Mouse (Mus musculus) liver, embryonic 13.5 days (tissue): ENCODE measurements around the gene Mgmt. TPM values are rescaled to one million over a fixed set of nuclear protein-coding genes. Genes with fewer than 3 reads are reported as not detected.

Experiments used
- ATAC-seq: fragments of 200-750 bp; cut with Nextera tagmentation; 2 replicates; pipeline ENCODE4 v1.8.0; 2017; ENCODE audit warnings: low read depth, mild to moderate bottlenecking, moderate number of reproducible peaks, moderate library complexity
- DNase-seq: peaks from one replicate; pipeline ENCODE4 v3.0.0; 2022
- H3K27ac ChIP-seq: fragments of 300-500 bp; sonication (generic); 2 replicates; pipeline ENCODE4 v1.5.1; 2015; ENCODE audit warnings: moderate library complexity, mild to moderate bottlenecking, inconsistent platforms
- H3K27me3 ChIP-seq: fragments of 300-500 bp; sonication (generic); 2 replicates; pipeline ENCODE4 v1.6.1; 2015; ENCODE audit warnings: mild to moderate bottlenecking, inconsistent platforms
- H3K36me3 ChIP-seq: fragments of 300-500 bp; sonication (generic); 2 replicates; pipeline ENCODE4 v1.6.1; 2015; ENCODE audit warnings: mild to moderate bottlenecking, inconsistent platforms
- H3K4me1 ChIP-seq: fragments of 300-500 bp; sonication (generic); replicated peaks from 2 replicates; pipeline ENCODE4 v1.6.1; 2015; ENCODE audit warnings: inconsistent platforms
- H3K4me2 ChIP-seq: fragments of 300-500 bp; sonication (generic); 2 replicates; pipeline ENCODE4 v1.6.1; 2015; ENCODE audit warnings: inconsistent platforms, mild to moderate bottlenecking, moderate library complexity
- H3K4me3 ChIP-seq: fragments of 300-500 bp; sonication (generic); replicated peaks from 2 replicates; pipeline ENCODE4 v1.5.1; 2015; ENCODE audit warnings: mild to moderate bottlenecking, inconsistent platforms
- H3K9ac ChIP-seq: fragments of 300-500 bp; sonication (generic); 2 replicates; pipeline ENCODE4 v1.6.1; 2015; ENCODE audit warnings: mild to moderate bottlenecking, inconsistent platforms
- H3K9me3 ChIP-seq: fragments of 300-500 bp; sonication (generic); replicated peaks from 2 replicates; pipeline ENCODE4 v1.6.1; 2016; ENCODE audit warnings: inconsistent platforms
- WGBS: fragments of 180-500 bp; shearing (Covaris S2); methylation state at CpG from one replicate; pipeline ENCODE4 v1.1.7; 2015; ENCODE audit not compliant: insufficient replicate concordance; 5-methylcytosine and 5-hydroxymethylcytosine counted together
- polyA plus RNA-seq: library from polyadenylated mRNA; unstranded; fragments of >200 nt; fragmentation: Nextera tagmentation; extraction: Ambion mirVana; gene quantifications from 2 replicates; pipeline ENCODE4 v1.2.1, GENCODE M21; 2015

The Mgmt gene
- polyA plus RNA-seq, 1 experiment from 2014 or later, result 3.4 TPM

- H3K4me3 ChIP-seq, result no peak overlapping the region
- H3K9me3 ChIP-seq, result no peaks in the 10 kb centered on the region
- H3K4me1 ChIP-seq, result no peaks in the 10 kb centered on the region
- no peak for DNase-seq
- no peak overlapping the region for H3K27ac ChIP-seq
- H3K27me3 ChIP-seq, result no peaks in the 10 kb centered on the region
- ATAC-seq, result no peak
- WGBS, result 63% methylated on average over 5 of the region's 5 CpGs
- no peaks in the 10 kb centered on the region for H3K36me3 ChIP-seq
- H3K4me2 ChIP-seq, result no peak overlapping the region
- no peak overlapping the region for H3K9ac ChIP-seq
These were observed 49.5 kb downstream of the Mgmt start for GRCm38 (mm10) chr7:136943886-136944285.

GRCm38 (mm10) chr7:136945697-136946096 lies 51.3 kb downstream of the Mgmt start:
- Histone ChIP-seq H3K27ac (no peak overlapping the region), H3K27me3 (no peaks in the 10 kb centered on the region), H3K9me3 (no peaks in the 10 kb centered on the region), H3K4me2 (no peak overlapping the region), H3K4me1 (no peaks in the 10 kb centered on the region), H3K36me3 (no peaks in the 10 kb centered on the region), H3K4me3 (no peak overlapping the region), H3K9ac (no peak overlapping the region)
- no peak for DNase-seq
- 57% methylated on average over 10 of the region's 10 CpGs for WGBS
- no peak for ATAC-seq

GRCm38 (mm10) chr7:136946131-136946530 lies 51.7 kb downstream of the Mgmt start:
- ATAC-seq (no peak), DNase-seq (no peak)
- Histone ChIP-seq H3K36me3 (no peaks in the 10 kb centered on the region), H3K9ac (no peak overlapping the region), H3K27ac (no peak overlapping the region), H3K4me2 (no peak overlapping the region), H3K4me1 (no peaks in the 10 kb centered on the region), H3K9me3 (no peaks in the 10 kb centered on the region), H3K4me3 (no peak overlapping the region), H3K27me3 (no peaks in the 10 kb centered on the region)
- WGBS, result 79% methylated on average over 9 of the region's 9 CpGs

- no peaks in the 10 kb centered on the region for H3K27me3 ChIP-seq
- no peaks in the 10 kb centered on the region for H3K9me3 ChIP-seq
- ATAC-seq (no peak), DNase-seq (no peak)
- no peak overlapping the region for H3K4me2 ChIP-seq
- H3K4me1 ChIP-seq, result no peaks in the 10 kb centered on the region
- 65% methylated on average over 6 of the region's 6 CpGs for WGBS
- H3K4me3 ChIP-seq, result no peak overlapping the region
- H3K27ac ChIP-seq, result no peak overlapping the region
- no peaks in the 10 kb centered on the region for H3K36me3 ChIP-seq
- no peak overlapping the region for H3K9ac ChIP-seq
These were observed 53.9 kb downstream of the Mgmt start for GRCm38 (mm10) chr7:136948275-136948810.

- Histone ChIP-seq H3K27me3 (no peaks in the 10 kb centered on the region), H3K36me3 (no peaks in the 10 kb centered on the region), H3K4me2 (no peak overlapping the region), H3K4me1 (no peaks in the 10 kb centered on the region), H3K27ac (no peak overlapping the region), H3K9ac (no peak overlapping the region), H3K4me3 (no peak overlapping the region), H3K9me3 (no peaks in the 10 kb centered on the region)
- ATAC-seq (no peak), DNase-seq (no peak)
- 67% methylated on average over 7 of the region's 7 CpGs for WGBS
These were observed 58.2 kb downstream of the Mgmt start for GRCm38 (mm10) chr7:136952608-136953007.

- Histone ChIP-seq H3K4me2 (no peak overlapping the region), H3K27ac (no peak overlapping the region), H3K4me1 (no peaks in the 10 kb centered on the region), H3K36me3 (no peaks in the 10 kb centered on the region), H3K4me3 (no peak overlapping the region), H3K27me3 (no peaks in the 10 kb centered on the region), H3K9ac (no peak overlapping the region), H3K9me3 (no peaks in the 10 kb centered on the region)
- ATAC-seq, result no peak
- 44% methylated on average over 3 of the region's 3 CpGs for WGBS
- no peak for DNase-seq
These were observed 58.8 kb downstream of the Mgmt start for GRCm38 (mm10) chr7:136953251-136953650.

- no peak overlapping the region for H3K4me3 ChIP-seq
- H3K4me2 ChIP-seq, result no peak overlapping the region
- H3K27me3 ChIP-seq, result no peaks in the 10 kb centered on the region
- no peak overlapping the region for H3K27ac ChIP-seq
- WGBS, result 71% methylated on average over 7 of the region's 7 CpGs
- no peaks in the 10 kb centered on the region for H3K36me3 ChIP-seq
- DNase-seq (no peak), ATAC-seq (no peak)
- H3K9ac ChIP-seq, result no peak overlapping the region
- H3K4me1 ChIP-seq, result no peaks in the 10 kb centered on the region
- no peaks in the 10 kb centered on the region for H3K9me3 ChIP-seq
These were observed 77.9 kb downstream of the Mgmt start for GRCm38 (mm10) chr7:136972361-136972760.

GRCm38 (mm10) chr7:136975001-136975400 lies 80.6 kb downstream of the Mgmt start:
- Histone ChIP-seq H3K4me2 (no peak overlapping the region), H3K4me1 (no peaks in the 10 kb centered on the region), H3K9me3 (no peaks in the 10 kb centered on the region), H3K9ac (no peak overlapping the region), H3K27me3 (no peaks in the 10 kb centered on the region), H3K4me3 (no peak overlapping the region), H3K36me3 (no peaks in the 10 kb centered on the region), H3K27ac (no peak overlapping the region)
- 81% methylated on average over 5 of the region's 5 CpGs for WGBS
- ATAC-seq (no peak), DNase-seq (no peak)

- 69% methylated on average over 15 of the region's 15 CpGs for WGBS
- ATAC-seq, result no peak
These were observed 103.0 kb downstream of the Mgmt start for GRCm38 (mm10) chr7:136997456-136997855.

GRCm38 (mm10) chr7:137000703-137001102 lies 106.3 kb downstream of the Mgmt start:
- Histone ChIP-seq H3K4me1 (no peaks in the 10 kb centered on the region), H3K9ac (no peak overlapping the region), H3K9me3 (no peaks in the 10 kb centered on the region), H3K27me3 (no peaks in the 10 kb centered on the region), H3K27ac (no peak overlapping the region), H3K4me2 (no peak overlapping the region), H3K36me3 (no peaks in the 10 kb centered on the region), H3K4me3 (no peak overlapping the region)
- DNase-seq (no peak), ATAC-seq (no peak)
- 68% methylated on average over 11 of the region's 11 CpGs for WGBS

More at GRCm38 (mm10) chr7:136997456-136997855, 103.0 kb downstream of the Mgmt start:
- Histone ChIP-seq H3K36me3 (no peaks in the 10 kb centered on the region), H3K4me2 (no peak overlapping the region), H3K4me1 (no peaks in the 10 kb centered on the region), H3K9ac (no peak overlapping the region), H3K4me3 (no peak overlapping the region), H3K27ac (no peak overlapping the region), H3K9me3 (no peaks in the 10 kb centered on the region), H3K27me3 (no peaks in the 10 kb centered on the region)
- DNase-seq, result no peak

GRCm38 (mm10) chr7:137001215-137001614 lies 106.8 kb downstream of the Mgmt start:
- no peak for ATAC-seq
- Histone ChIP-seq H3K27me3 (no peaks in the 10 kb centered on the region), H3K4me1 (no peaks in the 10 kb centered on the region), H3K36me3 (no peaks in the 10 kb centered on the region), H3K9me3 (no peaks in the 10 kb centered on the region), H3K9ac (no peak overlapping the region), H3K4me3 (no peak overlapping the region), H3K27ac (no peak overlapping the region), H3K4me2 (no peak overlapping the region)
- WGBS, result 75% methylated on average over 15 of the region's 15 CpGs
- no peak for DNase-seq

- ATAC-seq, result no peak
- Histone ChIP-seq H3K9ac (no peak overlapping the region), H3K9me3 (no peaks in the 10 kb centered on the region), H3K36me3 (no peaks in the 10 kb centered on the region), H3K4me3 (no peak overlapping the region), H3K27me3 (no peaks in the 10 kb centered on the region), H3K27ac (no peak overlapping the region), H3K4me2 (no peak overlapping the region), H3K4me1 (no peaks in the 10 kb centered on the region)
- 41% methylated on average over 5 of the region's 5 CpGs for WGBS
- DNase-seq, result no peak
These were observed 107.4 kb downstream of the Mgmt start for GRCm38 (mm10) chr7:137001783-137002182.
